Mouse (Mus musculus) C2C12 (cell line): ENCODE measurements around the gene Tmeff2.

ENCODE experiments used
- CEBPB ChIP-seq: IDR thresholded peaks from one replicate; pipeline ENCODE4 v1.6.1; 2011; ENCODE audit warnings: low read depth, mild to moderate bottlenecking, control low read depth, moderate library complexity
- CTCF ChIP-seq: IDR thresholded peaks from one replicate; pipeline ENCODE4 v1.5.1; 2011; ENCODE audit not compliant: control insufficient read depth, insufficient read depth, insufficient read length
- MAX ChIP-seq: IDR thresholded peaks from one replicate; pipeline ENCODE4 v1.6.1; 2011; ENCODE audit warnings: mild to moderate bottlenecking, control low read depth
- MYOD1 ChIP-seq: IDR thresholded peaks from one replicate; pipeline ENCODE4 v1.6.1; 2011; ENCODE audit warnings: low read depth; ENCODE audit not compliant: control insufficient read depth, insufficient read length
- USF1 ChIP-seq: IDR thresholded peaks from one replicate; pipeline ENCODE4 v1.6.1; 2011; ENCODE audit warnings: low read depth, mild to moderate bottlenecking, control low read depth, moderate library complexity

- TF ChIP-seq USF1 (no peak), CEBPB (no peak), CTCF (no peak), MYOD1 (no peak), MAX (no peak)
Measured at GRCm38 (mm10) chr1:50935484-50935883, 35.0 kb downstream of the Tmeff2 start.
